Mouse (Mus musculus): ENCODE data around the gene Plekha7. TPM values are rescaled to one million over a fixed set of nuclear protein-coding genes. Genes with fewer than 3 reads are reported as not detected.

Plekha7 gene
- polyA plus RNA-seq, 1 experiment from 2014 or later = 9.2 TPM

DNA sequence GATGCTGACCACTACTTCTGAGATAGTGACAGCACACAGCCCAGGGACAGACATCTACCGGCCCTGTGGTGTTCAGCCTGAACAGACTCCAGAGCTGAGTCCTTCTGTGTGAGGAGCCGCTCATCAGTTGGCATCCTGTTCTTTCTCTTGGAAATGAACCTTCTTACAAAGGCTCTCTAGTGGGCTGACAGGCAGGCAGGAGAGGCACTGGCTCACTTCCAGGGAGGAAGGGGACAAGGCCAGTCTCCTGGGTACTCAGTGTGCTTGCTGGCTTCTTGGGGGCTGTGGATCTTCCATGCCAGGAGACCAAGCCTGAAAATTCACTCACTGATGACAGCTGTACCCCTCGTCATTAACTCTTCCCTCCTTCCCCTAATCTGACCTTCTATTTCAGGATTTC lies 170.5 kb downstream of the Plekha7 start:
- ATAC-seq (ENCODE audit: low read depth) (no peak), DNase-seq (ENCODE audit: low spot score) (no peak)
- Histone ChIP-seq H3K9me3 (ENCODE audit: control insufficient read depth, low read length) (no peaks in the 10 kb centered on the region), H3K27me3 (replicated peaks; ENCODE audit: control insufficient read depth, insufficient read depth, low read length) (no peaks in the 10 kb centered on the region), H3K36me3 (ENCODE audit: control insufficient read depth, insufficient read depth, low read length) (no peaks in the 10 kb centered on the region), H3K4me3 (ENCODE audit: low read depth, low read length) (no peak overlapping the region), H3K4me1 (ENCODE audit: control insufficient read depth, insufficient read depth, low read length) (no peaks in the 10 kb centered on the region), H3K27ac (replicated peaks; ENCODE audit: low read depth, low read length) (no peak overlapping the region), H3K9ac (ENCODE audit: low read depth, low read length) (no peak overlapping the region), H3K4me2 (ENCODE audit: low read depth, low read length) (no peak overlapping the region)
- WGBS = 71% methylated on average over 3 of the region's 3 CpGs

DNA sequence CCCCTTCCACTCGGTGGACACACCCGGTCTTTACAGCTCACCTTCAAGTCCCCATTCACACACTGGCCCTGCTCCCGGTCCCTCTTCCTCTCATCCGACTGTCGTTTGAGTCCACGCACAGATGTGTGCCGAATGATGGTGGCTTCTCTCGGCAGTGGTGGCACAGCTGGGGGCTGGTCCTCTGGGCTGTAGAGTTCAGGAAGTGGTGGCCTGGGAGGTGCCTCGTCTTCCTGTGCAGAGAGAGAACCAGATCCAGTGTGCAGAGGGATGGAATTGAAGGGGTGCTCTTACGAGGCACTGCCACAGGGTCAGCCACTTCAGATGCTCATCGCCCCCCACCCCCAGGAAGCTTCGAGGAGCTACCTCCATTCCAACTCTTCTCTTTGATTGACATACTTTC lies 171.0 kb downstream of the Plekha7 start:
- Histone ChIP-seq H3K27ac (replicated peaks; ENCODE audit: low read depth, low read length) (no peak overlapping the region), H3K9ac (ENCODE audit: low read depth, low read length) (no peak overlapping the region), H3K27me3 (replicated peaks; ENCODE audit: control insufficient read depth, insufficient read depth, low read length) (no peaks in the 10 kb centered on the region), H3K4me3 (ENCODE audit: low read depth, low read length) (no peak overlapping the region), H3K4me1 (ENCODE audit: control insufficient read depth, insufficient read depth, low read length) (no peaks in the 10 kb centered on the region), H3K4me2 (ENCODE audit: low read depth, low read length) (no peak overlapping the region), H3K36me3 (ENCODE audit: control insufficient read depth, insufficient read depth, low read length) (no peaks in the 10 kb centered on the region), H3K9me3 (ENCODE audit: control insufficient read depth, low read length) (no peaks in the 10 kb centered on the region)
- WGBS = 83% methylated on average over 12 of the region's 12 CpGs
- DNase-seq (ENCODE audit: low spot score) = no peak
- no peak for ATAC-seq (ENCODE audit: low read depth)

DNA sequence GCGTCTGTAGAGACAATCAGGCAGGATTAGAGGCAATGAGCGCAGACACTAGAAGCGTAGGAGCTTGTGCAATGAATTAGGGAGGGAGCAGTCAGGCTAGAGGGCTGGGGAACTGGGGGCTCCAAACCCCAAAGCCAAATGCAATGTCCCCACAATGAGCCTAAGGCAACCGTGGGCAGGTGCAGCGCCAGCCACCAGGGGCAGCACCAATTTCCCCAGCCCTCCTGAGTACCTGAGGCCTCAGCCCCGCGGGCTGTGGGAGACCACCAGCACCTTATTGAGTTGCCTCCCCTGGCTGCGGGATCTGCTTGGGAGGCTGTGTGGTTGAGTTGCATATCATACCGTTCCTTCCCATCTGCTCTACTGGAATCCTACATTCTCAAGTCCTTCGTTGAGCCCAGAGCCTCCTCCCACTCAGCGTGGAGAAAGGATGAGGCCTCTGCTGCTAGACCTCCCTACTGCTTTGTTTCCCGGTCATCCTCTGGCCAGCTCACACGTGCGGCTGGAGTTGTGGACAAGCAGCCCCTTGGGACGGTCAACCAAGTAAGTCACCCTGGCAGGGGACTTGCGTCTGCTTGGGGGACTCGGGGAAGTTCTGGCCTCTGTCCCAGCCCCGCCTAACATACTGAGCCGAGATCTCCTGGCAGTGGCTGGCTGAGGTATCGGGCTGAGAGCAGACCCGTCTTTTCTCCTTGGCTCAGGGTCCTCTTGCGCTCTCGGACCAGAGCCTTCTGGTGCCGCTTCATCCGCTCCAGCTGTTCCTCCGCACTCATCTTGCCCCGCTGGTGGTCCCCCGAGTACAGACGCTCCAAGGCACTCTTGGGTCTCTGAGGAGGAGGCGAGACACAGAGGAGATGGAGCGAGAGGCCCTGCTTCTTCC lies 173.5 kb downstream of the Plekha7 start:
- 77% methylated on average over 29 of the region's 31 CpGs for WGBS
- Histone ChIP-seq H3K4me3 (ENCODE audit: low read depth, low read length) (no peak overlapping the region), H3K4me2 (ENCODE audit: low read depth, low read length) (no peak overlapping the region), H3K36me3 (ENCODE audit: control insufficient read depth, insufficient read depth, low read length) (no peaks in the 10 kb centered on the region), H3K9me3 (ENCODE audit: control insufficient read depth, low read length) (no peaks in the 10 kb centered on the region), H3K27ac (replicated peaks; ENCODE audit: low read depth, low read length) (no peak overlapping the region), H3K27me3 (replicated peaks; ENCODE audit: control insufficient read depth, insufficient read depth, low read length) (no peaks in the 10 kb centered on the region), H3K9ac (ENCODE audit: low read depth, low read length) (no peak overlapping the region), H3K4me1 (ENCODE audit: control insufficient read depth, insufficient read depth, low read length) (no peaks in the 10 kb centered on the region)
- DNase-seq (ENCODE audit: low spot score) (no peak), ATAC-seq (ENCODE audit: low read depth) (no peak)

DNA sequence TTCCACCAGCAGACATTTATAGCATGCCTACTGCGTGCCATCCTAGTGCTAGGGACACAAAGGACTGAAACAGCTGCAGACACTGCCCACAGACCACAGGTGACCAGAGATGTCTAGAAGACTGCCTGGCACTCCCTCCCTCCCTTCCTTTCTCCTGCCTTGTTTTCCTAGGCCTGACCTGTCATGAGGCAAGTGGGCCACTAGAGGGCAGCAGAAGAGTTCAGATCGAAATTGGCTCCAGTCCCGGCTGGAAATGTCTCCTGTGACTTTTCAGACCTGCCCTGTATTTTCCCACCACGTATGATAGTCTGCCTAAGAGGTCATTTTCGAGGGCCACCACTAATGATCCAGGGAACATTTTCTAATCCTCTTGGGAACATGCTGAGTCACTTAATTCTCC lies 176.1 kb downstream of the Plekha7 start:
- no peaks in the 10 kb centered on the region for H3K9me3 ChIP-seq (ENCODE audit: control insufficient read depth, low read length)
- peak; percentile 82 for DNase-seq (ENCODE audit: low spot score)
- no peaks in the 10 kb centered on the region for H3K36me3 ChIP-seq (ENCODE audit: control insufficient read depth, insufficient read depth, low read length)
- no peak overlapping the region for H3K4me2 ChIP-seq (ENCODE audit: low read depth, low read length)
- H3K27ac ChIP-seq (replicated peaks; ENCODE audit: low read depth, low read length) = 0 out of 2 replicates have a peak overlapping the region, but pooled peaks have one; percentile 16
- no peak overlapping the region for H3K9ac ChIP-seq (ENCODE audit: low read depth, low read length)
- no peaks in the 10 kb centered on the region for H3K4me1 ChIP-seq (ENCODE audit: control insufficient read depth, insufficient read depth, low read length)
- peak; percentile 43; the same call in 1 of the 2 replicates for ATAC-seq (ENCODE audit: low read depth)
- WGBS = 10% methylated on average over 5 of the region's 5 CpGs
- H3K4me3 ChIP-seq (ENCODE audit: low read depth, low read length) = no peak overlapping the region
- no peaks in the 10 kb centered on the region for H3K27me3 ChIP-seq (replicated peaks; ENCODE audit: control insufficient read depth, insufficient read depth, low read length)

DNA sequence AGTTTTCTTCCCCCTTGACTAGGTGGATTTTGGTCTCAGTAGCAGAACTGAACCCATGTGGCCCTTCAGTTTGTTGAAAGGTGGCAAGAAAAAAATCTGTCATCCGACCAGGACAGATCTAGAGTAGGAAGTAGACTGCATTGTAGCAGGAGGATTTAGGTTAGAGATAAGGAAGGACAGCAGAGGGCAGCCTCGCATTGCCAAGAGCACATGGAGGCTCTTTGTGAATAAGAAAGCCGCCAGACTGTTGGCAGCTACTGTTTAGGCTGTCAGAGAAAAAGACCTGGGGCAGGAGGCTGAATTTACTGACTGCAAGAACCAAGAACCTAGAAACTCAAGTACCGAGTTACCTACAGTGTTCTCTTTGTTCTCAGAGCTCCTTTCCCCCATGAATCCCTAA lies 176.8 kb downstream of the Plekha7 start:
- DNase-seq (ENCODE audit: low spot score) (peak; percentile 61), ATAC-seq (ENCODE audit: low read depth) (no peak)
- no peaks in the 10 kb centered on the region for H3K4me1 ChIP-seq (ENCODE audit: control insufficient read depth, insufficient read depth, low read length)
- H3K4me3 ChIP-seq (ENCODE audit: low read depth, low read length) = no peak overlapping the region
- no peak overlapping the region for H3K9ac ChIP-seq (ENCODE audit: low read depth, low read length)
- no peak overlapping the region for H3K4me2 ChIP-seq (ENCODE audit: low read depth, low read length)
- 18% methylated on average over 4 of the region's 4 CpGs for WGBS
- H3K9me3 ChIP-seq (ENCODE audit: control insufficient read depth, low read length) = no peaks in the 10 kb centered on the region
- H3K27ac ChIP-seq (replicated peaks; ENCODE audit: low read depth, low read length) = no peak overlapping the region
- no peaks in the 10 kb centered on the region for H3K36me3 ChIP-seq (ENCODE audit: control insufficient read depth, insufficient read depth, low read length)
- no peaks in the 10 kb centered on the region for H3K27me3 ChIP-seq (replicated peaks; ENCODE audit: control insufficient read depth, insufficient read depth, low read length)

DNA sequence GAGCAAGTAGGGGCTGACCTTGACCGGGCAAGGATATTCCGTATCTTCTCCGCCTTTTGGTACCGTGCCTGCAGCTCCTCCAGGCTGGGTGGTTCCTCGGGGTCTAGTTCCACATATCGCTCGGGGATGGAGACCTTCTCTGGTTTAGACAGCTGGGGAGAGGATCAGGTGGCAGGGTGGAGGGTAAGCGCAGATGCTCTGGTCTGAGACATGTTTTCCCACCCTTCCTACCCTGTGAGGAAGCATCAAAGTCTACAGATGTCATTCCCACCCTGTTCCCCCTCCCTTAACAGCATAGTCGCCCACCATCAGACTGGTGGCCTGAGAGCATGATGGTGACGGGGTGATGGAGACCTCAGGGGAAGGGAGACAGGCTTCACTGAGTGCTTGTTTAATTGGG lies 178.8 kb downstream of the Plekha7 start:
- Histone ChIP-seq H3K9me3 (ENCODE audit: control insufficient read depth, low read length) (no peaks in the 10 kb centered on the region), H3K4me2 (ENCODE audit: low read depth, low read length) (no peak overlapping the region), H3K27ac (replicated peaks; ENCODE audit: low read depth, low read length) (no peak overlapping the region), H3K4me3 (ENCODE audit: low read depth, low read length) (no peak overlapping the region), H3K4me1 (ENCODE audit: control insufficient read depth, insufficient read depth, low read length) (no peaks in the 10 kb centered on the region), H3K9ac (ENCODE audit: low read depth, low read length) (no peak overlapping the region), H3K27me3 (replicated peaks; ENCODE audit: control insufficient read depth, insufficient read depth, low read length) (no peaks in the 10 kb centered on the region), H3K36me3 (ENCODE audit: control insufficient read depth, insufficient read depth, low read length) (no peaks in the 10 kb centered on the region)
- DNase-seq (ENCODE audit: low spot score) (no peak), ATAC-seq (ENCODE audit: low read depth) (no peak)
- 77% methylated on average over 10 of the region's 10 CpGs for WGBS

DNA sequence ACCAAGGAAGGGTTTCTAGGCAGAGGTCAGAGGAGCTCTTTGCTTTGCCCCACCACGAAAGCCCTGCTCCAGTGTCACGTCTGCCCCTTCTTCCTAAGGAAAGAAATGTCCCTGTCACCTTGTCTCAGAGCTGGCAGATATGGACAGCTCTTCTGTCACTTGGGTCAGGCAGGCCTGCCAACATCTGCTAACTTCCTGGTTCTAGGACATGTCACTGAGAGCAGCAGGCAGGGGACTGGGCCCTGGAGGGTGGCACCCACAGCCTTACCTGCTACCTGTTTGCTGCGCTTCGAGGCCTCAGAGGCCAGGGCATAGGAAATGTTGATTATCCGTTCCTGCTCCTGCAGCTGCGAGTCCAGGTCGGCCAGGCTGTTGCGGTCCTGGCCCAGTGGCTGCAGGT lies 179.9 kb downstream of the Plekha7 start:
- H3K4me3 ChIP-seq (ENCODE audit: low read depth, low read length) = no peak overlapping the region
- DNase-seq (ENCODE audit: low spot score) (no peak), ATAC-seq (ENCODE audit: low read depth) (no peak)
- 90% methylated on average over 8 of the region's 8 CpGs for WGBS
- no peaks in the 10 kb centered on the region for H3K27me3 ChIP-seq (replicated peaks; ENCODE audit: control insufficient read depth, insufficient read depth, low read length)
- no peak overlapping the region for H3K27ac ChIP-seq (replicated peaks; ENCODE audit: low read depth, low read length)
- H3K4me1 ChIP-seq (ENCODE audit: control insufficient read depth, insufficient read depth, low read length) = peaks cover 6% of the 10 kb centered on the region; the same call in 1 of the 2 replicates
- no peak overlapping the region for H3K9ac ChIP-seq (ENCODE audit: low read depth, low read length)
- H3K4me2 ChIP-seq (ENCODE audit: low read depth, low read length) = no peak overlapping the region
- no peaks in the 10 kb centered on the region for H3K36me3 ChIP-seq (ENCODE audit: control insufficient read depth, insufficient read depth, low read length)
- no peaks in the 10 kb centered on the region for H3K9me3 ChIP-seq (ENCODE audit: control insufficient read depth, low read length)

DNA sequence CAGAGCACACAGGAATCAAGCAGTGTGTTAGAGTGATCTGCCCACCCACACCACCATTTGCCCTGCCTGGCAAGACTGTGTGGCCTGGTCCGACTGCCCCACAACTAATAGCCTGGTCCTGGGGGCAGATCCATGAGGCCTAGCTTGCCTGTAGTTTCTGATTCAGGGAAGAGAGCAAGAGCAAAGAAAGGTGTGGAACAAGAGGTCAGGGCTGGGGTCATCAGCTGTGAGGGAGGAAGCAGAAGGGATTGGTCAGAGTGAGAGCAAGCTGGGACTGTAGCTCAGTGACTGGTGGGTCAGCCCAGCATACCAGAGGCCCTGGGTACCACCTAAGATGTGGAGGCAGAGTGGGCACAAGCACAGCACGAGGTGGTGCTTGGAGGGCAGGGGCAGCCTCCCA lies 181.1 kb downstream of the Plekha7 start:
- DNase-seq (ENCODE audit: low spot score) (no peak), ATAC-seq (ENCODE audit: low read depth) (no peak)
- Histone ChIP-seq H3K4me3 (ENCODE audit: low read depth, low read length) (no peak overlapping the region), H3K4me2 (ENCODE audit: low read depth, low read length) (no peak overlapping the region), H3K27ac (replicated peaks; ENCODE audit: low read depth, low read length) (no peak overlapping the region), H3K9me3 (ENCODE audit: control insufficient read depth, low read length) (no peaks in the 10 kb centered on the region), H3K36me3 (ENCODE audit: control insufficient read depth, insufficient read depth, low read length) (no peaks in the 10 kb centered on the region), H3K27me3 (replicated peaks; ENCODE audit: control insufficient read depth, insufficient read depth, low read length) (no peaks in the 10 kb centered on the region), H3K9ac (ENCODE audit: low read depth, low read length) (no peak overlapping the region), H3K4me1 (ENCODE audit: control insufficient read depth, insufficient read depth, low read length) (peaks cover 11% of the 10 kb centered on the region; the same call in 1 of the 2 replicates)
- 91% methylated on average over 1 of the region's 2 CpGs for WGBS

DNA sequence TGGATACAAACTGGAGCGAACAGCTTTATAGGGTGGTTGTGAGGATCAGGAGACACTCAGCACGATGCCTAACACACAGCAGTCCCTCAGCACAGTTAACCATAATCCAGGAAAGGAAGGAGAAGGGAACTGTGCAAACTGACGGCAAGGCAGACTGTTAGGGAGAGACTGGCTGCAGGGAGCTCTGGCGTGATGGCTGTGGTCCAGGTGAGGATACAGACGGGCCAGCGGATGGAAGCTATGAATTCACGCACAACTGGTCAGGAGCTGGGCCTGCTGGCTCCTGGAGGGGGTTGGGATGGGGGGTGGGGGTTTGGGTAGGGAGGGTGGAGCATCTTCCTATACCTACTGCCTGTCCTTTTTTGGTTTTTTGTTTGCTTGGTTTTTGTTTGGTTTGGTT lies 182.5 kb downstream of the Plekha7 start:
- H3K4me2 ChIP-seq (ENCODE audit: low read depth, low read length) = no peak overlapping the region
- no peak for ATAC-seq (ENCODE audit: low read depth)

More for the DNA sequence above, 182.5 kb downstream of the Plekha7 start:
- H3K36me3 ChIP-seq (ENCODE audit: control insufficient read depth, insufficient read depth, low read length) = no peaks in the 10 kb centered on the region
- no peak overlapping the region for H3K27ac ChIP-seq (replicated peaks; ENCODE audit: low read depth, low read length)
- H3K9me3 ChIP-seq (ENCODE audit: control insufficient read depth, low read length) = no peaks in the 10 kb centered on the region
- no peaks in the 10 kb centered on the region for H3K27me3 ChIP-seq (replicated peaks; ENCODE audit: control insufficient read depth, insufficient read depth, low read length)
- H3K4me3 ChIP-seq (ENCODE audit: low read depth, low read length) = no peak overlapping the region
- no peak for DNase-seq (ENCODE audit: low spot score)
- no peak overlapping the region for H3K9ac ChIP-seq (ENCODE audit: low read depth, low read length)
- WGBS = 69% methylated on average over 7 of the region's 7 CpGs
- H3K4me1 ChIP-seq (ENCODE audit: control insufficient read depth, insufficient read depth, low read length) = peaks cover 11% of the 10 kb centered on the region; the same call in 1 of the 2 replicates
